ENCODE assay signal across 14 mouse cellular contexts in the genomic region with DNA sequence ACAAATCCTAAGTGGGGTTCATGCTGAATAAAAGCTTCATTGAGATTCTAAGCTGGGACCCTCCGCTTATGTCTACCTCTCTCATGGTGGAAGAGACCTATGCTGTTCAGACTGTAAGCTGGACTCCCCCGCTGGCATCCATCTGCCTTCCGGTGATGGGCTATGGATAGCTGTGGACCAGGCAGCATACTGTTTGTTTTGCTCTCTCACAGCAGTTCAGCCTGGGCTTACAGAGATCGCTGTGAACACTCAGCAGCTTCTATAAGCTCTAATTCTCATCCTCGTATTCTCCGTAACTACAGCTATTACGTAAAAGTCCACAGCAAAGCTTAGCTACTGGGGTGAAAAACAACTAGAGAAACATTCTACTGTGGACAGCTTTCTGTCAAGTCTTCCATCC.
A peak's percentile ranks its signal among the peaks of the same experiment; 100 is the strongest.
DNase-seq lines count a peak whose midpoint lies in the region; ATAC-seq lines count a peak whose summit lies in the region.
"Had no signal": no experiment of that assay in that cellular context is flagged by ENCODE, and none has a peak within 500 bp of the region (broad histone marks: within the 10 kb centered on the region; RNA-seq: fewer than 3 reads in every experiment).

No protein-coding gene starts in this region.

- 96% methylated on average over 7 of the region's 7 CpGs for WGBS in forebrain, embryonic 13.5 days
- 95% methylated on average over 7 of the region's 7 CpGs for WGBS in forebrain, embryonic 11.5 days
- WGBS in limb, embryonic 15.5 days, result 80% methylated on average over 7 of the region's 7 CpGs

- H3K4me2 ChIP-seq in forebrain, embryonic 13.5 days, result no peak overlapping the region
- no peak overlapping the region for H3K4me2 ChIP-seq in forebrain, embryonic 11.5 days (ENCODE audit: low read depth, low read length, severe bottlenecking)
- H3K4me2 ChIP-seq in limb, embryonic 15.5 days, result no peak overlapping the region
- H3K4me2 ChIP-seq: embryonic facial prominence, embryonic 12.5 days had no signal

- H3K36me3 ChIP-seq in forebrain, embryonic 13.5 days (ENCODE audit: poor library complexity, severe bottlenecking), result no peaks in the 10 kb centered on the region
- no peaks in the 10 kb centered on the region for H3K36me3 ChIP-seq in forebrain, embryonic 11.5 days (ENCODE audit: control insufficient read depth, insufficient read depth, low read length)
- H3K36me3 ChIP-seq in limb, embryonic 15.5 days, result no peaks in the 10 kb centered on the region
- H3K36me3 ChIP-seq: embryonic facial prominence, embryonic 12.5 days; hindbrain, embryonic 10.5 days had no signal

- intact Hi-C loops in left cerebral cortex, postnatal 36 days (cut with DNase I), result no loop called here
- intact Hi-C loops in left cerebral cortex, postnatal 14 days (cut with DNase I), result loop anchor here (10.0 kb wide), 1 partner anchor 745 kb away; no protein-coding TSS in a partner anchor

- no peak for DNase-seq in forebrain, embryonic 11.5 days (ENCODE audit: low spot score)
- peak; percentile 5 to 8 for DNase-seq in left cerebral cortex, postnatal 36 days (ENCODE audit: low spot score in 2 of 2)
- DNase-seq in left cerebral cortex, postnatal 14 days (ENCODE audit: low spot score in 2 of 2), result no peak
- DNase-seq in cerebellum, adult 9-10 months, result peak; percentile 82
- DNase-seq in embryo, embryonic 9.5 days (ENCODE audit: extremely low spot score), result no peak
- no peak for DNase-seq in urinary bladder, postnatal 4 days (ENCODE audit: low spot score in 2 of 2)
- DNase-seq: retina, postnatal 1 day had no signal

- H3K27me3 ChIP-seq in forebrain, embryonic 13.5 days, result no peaks in the 10 kb centered on the region
- H3K27me3 ChIP-seq in forebrain, embryonic 11.5 days (ENCODE audit: control insufficient read depth, insufficient read depth, low read length), result no peaks in the 10 kb centered on the region
- H3K27me3 ChIP-seq in limb, embryonic 15.5 days, result no peaks in the 10 kb centered on the region
- H3K27me3 ChIP-seq: CH12.LX; embryonic facial prominence, embryonic 12.5 days had no signal

- peak; percentile 41; the same call in 1 of the 2 replicates for ATAC-seq in forebrain, embryonic 13.5 days
- ATAC-seq in forebrain, embryonic 11.5 days (replicated peaks; ENCODE audit: low FRiP score), result no peak
- no peak for ATAC-seq in limb, embryonic 15.5 days (ENCODE audit: insufficient number of reproducible peaks, low FRiP score, low TSS enrichment, low read depth)
- ATAC-seq: activated CD4-positive, CD25-positive, alpha-beta regulatory T cell, adult 4 months had no signal

- H3K27ac ChIP-seq in forebrain, embryonic 13.5 days, result peak overlapping the region; percentile 60; the same call in 1 of the 2 replicates
- H3K27ac ChIP-seq in forebrain, embryonic 11.5 days (ENCODE audit: low read depth, low read length), result no peak overlapping the region
- peak overlapping the region; percentile 73 for H3K27ac ChIP-seq in limb, embryonic 15.5 days
- H3K27ac ChIP-seq: embryonic facial prominence, embryonic 12.5 days; hindbrain, embryonic 10.5 days; kidney, postnatal 0 days had no signal

- no peak overlapping the region for H3K9ac ChIP-seq in forebrain, embryonic 13.5 days
- H3K9ac ChIP-seq in forebrain, embryonic 11.5 days (ENCODE audit: low read length), result no peak overlapping the region
- no peak overlapping the region for H3K9ac ChIP-seq in limb, embryonic 15.5 days
- H3K9ac ChIP-seq: embryonic facial prominence, embryonic 12.5 days had no signal

- no peaks in the 10 kb centered on the region for H3K9me3 ChIP-seq in forebrain, embryonic 13.5 days (replicated peaks)
- H3K9me3 ChIP-seq in forebrain, embryonic 11.5 days (ENCODE audit: control insufficient read depth, low read length), result no peaks in the 10 kb centered on the region
- no peaks in the 10 kb centered on the region for H3K9me3 ChIP-seq in limb, embryonic 15.5 days
- H3K9me3 ChIP-seq: embryonic facial prominence, embryonic 12.5 days; hindbrain, embryonic 10.5 days had no signal

- H3K4me3 ChIP-seq in forebrain, embryonic 13.5 days, result no peak overlapping the region
- H3K4me3 ChIP-seq in forebrain, embryonic 11.5 days (ENCODE audit: low read depth, low read length), result no peak overlapping the region
- no peak overlapping the region for H3K4me3 ChIP-seq in limb, embryonic 15.5 days
- H3K4me3 ChIP-seq: embryonic facial prominence, embryonic 12.5 days; hindbrain, embryonic 10.5 days had no signal

- H3K4me1 ChIP-seq in forebrain, embryonic 13.5 days, result peaks cover 10% of the 10 kb centered on the region; the same call in 1 of the 2 replicates
- no peaks in the 10 kb centered on the region for H3K4me1 ChIP-seq in forebrain, embryonic 11.5 days (replicated peaks; ENCODE audit: control insufficient read depth, insufficient read depth, low read length)
- 0 out of 2 replicates have a peak, but pooled peaks cover 4% of the 10 kb centered on the region for H3K4me1 ChIP-seq in limb, embryonic 15.5 days
- H3K4me1 ChIP-seq: embryonic facial prominence, embryonic 12.5 days; hindbrain, embryonic 10.5 days had no signal

Comparison
In these comparisons a context has a peak if more than half of its experiments do, and no peak if none do; other contexts are left out.
1. DNase-seq: peak in left cerebral cortex, postnatal 36 days (2 of 2) and cerebellum, adult 9-10 months (single experiment); none in forebrain, embryonic 11.5 days (single experiment), left cerebral cortex, postnatal 14 days (0 of 2), embryo, embryonic 9.5 days (single experiment) and urinary bladder, postnatal 4 days (0 of 2).